Mouse (Mus musculus): ENCODE data around the gene Fuom.

GRCm38 (mm10) chr7:140126022-140126350, 23.7 kb upstream of the Fuom start:
- TF ChIP-seq CTCF (IDR thresholded peaks at IDR 0.05): no peak
- no peak for TF ChIP-seq EP300 (IDR thresholded peaks at IDR 0.05; ENCODE audit: insufficient read depth, low read depth, low read length)
- TF ChIP-seq POLR2A (IDR thresholded peaks at IDR 0.05; ENCODE audit: insufficient read depth, low read depth, low read length): no peak

Measured in heart, adult 2 months (tissue).